In genomic region chr11:22863581-22863980, GRCm38 (mm10) we compare ENCODE assay signal across 21 mouse cellular contexts. TPM values are rescaled to one million over a fixed set of nuclear protein-coding genes. Genes with fewer than 3 reads are reported as not detected.
A peak's percentile ranks its signal among the peaks of the same experiment; 100 is the strongest.
DNase-seq lines count a peak whose midpoint lies in the region; ATAC-seq lines count a peak whose summit lies in the region.
"Had no signal": no experiment of that assay in that cellular context is flagged by ENCODE, and none has a peak within 500 bp of the region (broad histone marks: within the 10 kb centered on the region; RNA-seq: fewer than 3 reads in every experiment).

No protein-coding gene starts in this region.

- no peak overlapping the region for H3K9ac ChIP-seq in forebrain, embryonic 13.5 days
- no peak overlapping the region for H3K9ac ChIP-seq in forebrain, embryonic 12.5 days
- H3K9ac ChIP-seq: embryonic facial prominence, embryonic 12.5 days; forebrain, embryonic 15.5 days; forebrain, postnatal 0 days had no signal

- intact Hi-C loops in heart, postnatal 36 days (cut with DNase I) = no loop called here

- no peak overlapping the region for H3K4me3 ChIP-seq in forebrain, embryonic 13.5 days
- H3K4me3 ChIP-seq in forebrain, embryonic 12.5 days (replicated peaks) = no peak overlapping the region
- H3K4me3 ChIP-seq: embryonic facial prominence, embryonic 10.5 days; embryonic facial prominence, embryonic 12.5 days; forebrain, embryonic 15.5 days had no signal

- H3K4me2 ChIP-seq in forebrain, embryonic 13.5 days = no peak overlapping the region
- no peak overlapping the region for H3K4me2 ChIP-seq in forebrain, embryonic 12.5 days
- H3K4me2 ChIP-seq: embryonic facial prominence, embryonic 12.5 days; forebrain, embryonic 15.5 days had no signal

- peaks cover 35% of the 10 kb centered on the region for H3K4me1 ChIP-seq in forebrain, embryonic 13.5 days
- H3K4me1 ChIP-seq in forebrain, embryonic 12.5 days = peaks cover 31% of the 10 kb centered on the region

- 36% methylated on average over 4 of the region's 4 CpGs for WGBS in forebrain, embryonic 13.5 days
- WGBS in forebrain, embryonic 12.5 days = 28% methylated on average over 4 of the region's 4 CpGs

- H3K9me3 ChIP-seq in forebrain, embryonic 13.5 days (replicated peaks) = no peaks in the 10 kb centered on the region
- no peaks in the 10 kb centered on the region for H3K9me3 ChIP-seq in forebrain, embryonic 12.5 days
- H3K9me3 ChIP-seq: embryonic facial prominence, embryonic 10.5 days; embryonic facial prominence, embryonic 12.5 days; forebrain, embryonic 15.5 days had no signal

- H3K27me3 ChIP-seq in forebrain, embryonic 13.5 days = peaks cover 46% of the 10 kb centered on the region
- peaks cover 47% of the 10 kb centered on the region for H3K27me3 ChIP-seq in forebrain, embryonic 12.5 days

- no peaks in the 10 kb centered on the region for H3K36me3 ChIP-seq in forebrain, embryonic 13.5 days (ENCODE audit: poor library complexity, severe bottlenecking)
- H3K36me3 ChIP-seq in forebrain, embryonic 12.5 days (replicated peaks) = no peaks in the 10 kb centered on the region
- H3K36me3 ChIP-seq: embryonic facial prominence, embryonic 10.5 days; embryonic facial prominence, embryonic 12.5 days; forebrain, embryonic 15.5 days had no signal

- no peak for ATAC-seq in forebrain, embryonic 13.5 days
- ATAC-seq in forebrain, embryonic 12.5 days (ENCODE audit: low FRiP score) = no peak
- ATAC-seq: CD4-positive, CD25-positive, alpha-beta regulatory T cell, adult 4 months; forebrain, embryonic 15.5 days had no signal

- H3K27ac ChIP-seq in forebrain, embryonic 13.5 days = 0 out of 2 replicates have a peak overlapping the region, but pooled peaks have one; percentile 3
- no peak overlapping the region for H3K27ac ChIP-seq in forebrain, embryonic 12.5 days
- H3K27ac ChIP-seq: embryonic facial prominence, embryonic 10.5 days; embryonic facial prominence, embryonic 12.5 days; forebrain, embryonic 15.5 days had no signal

- DNase-seq in heart, adult 11 months = peak; percentile 92
- DNase-seq in heart, postnatal 36 days = no peak
- peak; percentile 29 for DNase-seq in retina, postnatal 1 day
- DNase-seq in retina, embryonic 14.5 days (ENCODE audit: low spot score) = no peak
- DNase-seq in adrenal gland, adult 18-20 months (ENCODE audit: low spot score in 2 of 2) = no peak
- DNase-seq: adrenal gland, adult 8-10 months; adrenal gland, postnatal 14 days; adrenal gland, postnatal 36 days; B cell, adult 2 months; cerebellum, adult 11-12 months; cerebellum, adult 2 months; cerebellum, adult 9-10 months; cerebellum, postnatal 10 days; cerebellum, postnatal 25 days; forebrain, postnatal 0 days had no signal

RNA-seq across cellular contexts. Expression of gene B3gnt2, which starts 2.8 kb away (rescaled TPM):
- polyA plus RNA-seq in forebrain, embryonic 13.5 days (2015; fragmentation: Nextera tagmentation; extraction: Ambion mirVana) = 2.0 and 2.2 TPM in 2 replicates
- polyA plus RNA-seq in forebrain, embryonic 12.5 days (2016; fragmentation: Nextera tagmentation; extraction: Ambion mirVana) = 2.6 and 3.5 TPM in 2 replicates
- total RNA-seq in heart, postnatal 36 days (2021) = 1 to 10 TPM; 6.3 to 7.7 TPM
- total RNA-seq in adrenal gland, adult 18-20 months (2021) = 10 to 100 TPM; 34.6 to 60.6 TPM

Comparison
In these comparisons a context has a peak if more than half of its experiments do, and no peak if none do; other contexts are left out.
1. DNase-seq: peak in heart, adult 11 months (single experiment) and retina, postnatal 1 day (single experiment); none in heart, postnatal 36 days (0 of 2), retina, embryonic 14.5 days (single experiment) and adrenal gland, adult 18-20 months (0 of 2).
2. RNA of gene B3gnt2, which starts 2.8 kb away (total RNA-seq): 34.6 to 60.6 TPM in adrenal gland, adult 18-20 months; 6.3 to 7.7 TPM in heart, postnatal 36 days; every median in the first group is over 4 times any median in the second.